Mouse (Mus musculus): ENCODE data around the gene Gm49776.
"Not testable (repeated sequence)": the region's sequence is repeated elsewhere in the genome, so short reads cannot be mapped to it uniquely, and the experiment has no call there.

Gm49776 gene

DNA sequence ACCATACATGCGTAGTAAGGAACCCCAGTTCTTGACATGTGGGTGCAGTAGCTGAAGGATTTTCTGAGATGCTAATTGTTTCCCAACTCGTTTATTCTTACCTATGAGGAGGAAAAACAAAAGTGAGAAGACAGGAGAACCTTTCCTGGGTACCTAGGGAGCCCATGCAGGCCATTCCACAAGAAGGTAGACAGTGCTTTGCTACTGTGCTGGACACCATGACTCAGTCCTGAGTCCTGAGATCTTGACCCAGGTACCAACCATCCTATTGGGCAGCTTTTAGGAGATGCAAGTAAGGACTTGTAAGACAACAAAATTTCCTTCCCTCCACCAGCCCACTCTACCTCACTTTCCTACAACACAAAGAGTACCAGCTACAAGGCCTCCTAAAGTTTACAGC lies at the start of gene Gm49776:
TSS of gene Gm49776 (minus strand) at position 101 of the 400 bp plus-strand sequence.
- DNase-seq: no peak

DNA sequence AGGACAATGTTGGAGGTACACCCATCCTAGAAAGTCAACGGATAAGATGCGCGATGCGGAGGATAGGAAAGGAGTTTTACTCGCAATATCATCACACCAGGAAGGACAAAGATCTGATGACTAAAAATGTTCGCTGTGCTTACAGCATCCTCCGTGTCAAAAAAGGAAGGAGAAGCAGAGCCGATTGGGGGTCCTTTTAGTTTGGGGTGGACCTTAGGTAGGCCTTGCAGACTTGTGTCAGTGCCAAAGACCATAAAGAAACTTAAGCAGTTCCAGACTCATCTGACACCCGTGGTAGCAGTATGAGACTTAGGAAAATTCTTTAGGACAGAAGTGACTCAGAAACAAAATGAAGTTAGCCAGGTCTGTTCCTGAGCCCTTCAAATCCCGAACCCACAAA lies 31.5 kb upstream of the Gm49776 start:
- not testable (repeated sequence) for DNase-seq

DNA sequence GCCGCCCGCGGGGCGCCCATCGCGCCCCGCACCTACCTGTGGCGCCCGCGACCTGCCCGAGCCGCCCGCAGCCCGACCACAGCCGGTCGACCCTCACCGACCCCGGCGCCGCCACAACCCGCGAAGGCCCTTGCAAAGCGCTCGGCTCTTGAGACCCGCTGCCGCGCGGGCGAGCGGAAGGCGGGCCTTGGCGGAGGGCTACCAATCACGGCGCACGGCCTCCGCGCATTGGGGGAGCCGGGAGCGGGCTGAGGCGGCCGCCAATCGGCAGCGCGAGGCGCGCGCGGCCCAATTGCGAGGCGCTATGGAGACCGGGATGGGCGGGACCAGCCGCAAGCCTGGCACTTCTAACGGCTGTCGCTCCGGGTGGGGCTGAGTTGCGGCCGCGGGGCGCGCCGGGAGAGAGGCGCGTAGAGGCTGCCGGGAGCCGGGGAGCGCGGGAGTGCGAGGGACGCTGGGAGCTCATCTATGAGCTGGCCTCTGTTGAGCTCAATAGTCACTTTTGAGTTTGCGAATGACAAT lies 31.0 kb upstream of the Gm49776 start, which contains the start of gene Dgcr8:
TSS of gene Dgcr8 (minus strand) at position 180 of the 522 bp plus-strand sequence.
- peak; percentile 97 to 99 for DNase-seq

DNA sequence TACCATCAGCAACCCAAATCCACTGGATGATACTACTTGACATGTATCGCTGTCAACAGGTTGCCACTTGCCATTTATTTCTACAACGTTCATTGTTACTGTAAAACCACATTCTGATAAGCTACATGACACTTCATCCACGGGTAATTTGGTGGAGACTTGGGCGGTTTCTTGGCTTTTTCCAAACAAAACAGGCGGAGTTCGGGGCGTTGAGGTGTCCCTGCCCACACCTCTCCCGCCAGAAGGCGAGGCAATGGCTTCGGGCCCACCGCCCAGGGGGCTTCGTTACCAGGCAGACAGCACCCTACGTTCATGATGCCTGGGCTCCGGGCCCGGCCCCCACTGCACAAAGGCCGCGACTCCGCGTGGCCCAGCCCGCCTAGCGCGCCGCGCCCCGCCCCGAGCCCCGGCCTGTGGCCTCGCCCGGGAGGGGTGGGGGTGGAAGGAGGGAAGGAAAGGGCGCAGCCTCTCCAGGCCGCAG lies 30.5 kb upstream of the Gm49776 start:
- peak; percentile 82 to 91 for DNase-seq

DNA sequence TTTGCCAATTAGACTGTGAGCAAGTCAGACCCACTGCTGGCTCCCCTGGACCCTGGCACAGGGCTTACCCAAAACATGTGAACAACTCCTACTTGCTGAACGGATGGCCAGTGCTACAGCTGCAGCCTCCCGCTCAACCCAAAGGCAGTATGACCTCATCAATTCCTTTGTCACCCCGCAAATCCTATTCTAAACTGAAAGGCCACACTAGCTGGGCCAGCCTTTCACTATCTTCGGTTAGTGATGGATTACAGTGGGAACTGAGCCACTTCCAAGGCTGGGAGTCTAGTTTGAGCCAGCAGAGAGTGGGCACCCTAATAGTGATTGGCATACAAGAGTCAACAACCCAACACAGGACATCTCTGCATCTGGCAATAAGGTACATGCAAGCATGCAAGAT lies 30.0 kb upstream of the Gm49776 start:
- DNase-seq: peak; percentile 10 to 34

DNA sequence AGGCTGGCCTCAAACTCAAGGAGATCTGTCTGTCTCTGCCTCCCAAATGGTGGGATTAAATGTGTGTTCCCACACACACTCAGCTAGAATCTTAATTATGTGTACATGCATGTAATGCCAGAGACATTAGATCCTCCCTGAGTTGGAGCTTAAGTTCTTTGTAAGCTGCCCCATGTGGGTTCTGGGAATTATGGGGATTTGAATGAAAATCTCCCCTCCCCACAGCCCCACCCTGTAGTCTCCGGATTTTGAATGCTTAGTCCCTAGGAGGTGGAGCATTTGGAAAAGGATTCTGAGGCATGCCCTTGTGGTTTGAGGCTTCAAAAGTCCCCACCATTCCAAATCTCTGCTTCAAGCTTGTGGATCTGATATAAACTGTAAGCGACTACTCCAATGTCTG lies 17.0 kb upstream of the Gm49776 start:
- no peak for DNase-seq

DNA sequence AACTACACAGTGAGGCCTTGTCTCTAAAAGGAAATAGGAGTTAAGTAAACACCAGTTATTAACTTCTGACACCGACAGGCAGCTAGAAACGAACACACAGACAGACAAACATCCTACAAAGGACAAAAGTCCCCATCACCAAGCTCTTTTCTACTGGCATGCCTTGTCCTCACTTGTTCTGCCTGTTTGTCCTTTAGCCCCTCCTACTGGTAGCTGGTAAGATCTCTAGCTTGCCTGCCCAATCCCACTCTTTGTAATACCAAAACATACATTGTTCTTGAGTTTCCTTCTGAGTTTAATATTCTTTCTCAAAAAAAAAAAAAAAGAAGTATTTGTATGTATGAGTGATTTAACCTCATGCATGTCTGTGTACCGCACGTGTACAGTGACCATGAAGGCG lies 10.1 kb upstream of the Gm49776 start:
- no peak for DNase-seq

DNA sequence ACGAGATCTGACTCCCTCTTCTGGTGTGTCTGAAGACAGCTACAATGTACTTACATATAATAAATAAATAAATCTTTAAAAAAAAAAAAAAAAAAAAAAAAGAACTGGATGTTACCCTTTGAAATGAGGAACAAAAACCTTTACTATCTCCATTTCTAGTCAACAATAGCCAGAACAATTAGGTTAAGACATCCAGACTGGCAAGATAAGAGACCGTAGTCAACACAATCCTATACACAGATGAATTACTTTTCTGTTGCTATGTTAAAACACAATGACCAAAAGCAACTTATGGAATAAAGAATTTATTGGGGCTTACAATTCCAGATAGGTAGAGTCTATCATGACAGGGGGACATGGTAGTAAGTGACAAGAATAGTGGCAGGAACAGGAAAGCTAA lies 6.9 kb upstream of the Gm49776 start:
- no peak for DNase-seq

DNA sequence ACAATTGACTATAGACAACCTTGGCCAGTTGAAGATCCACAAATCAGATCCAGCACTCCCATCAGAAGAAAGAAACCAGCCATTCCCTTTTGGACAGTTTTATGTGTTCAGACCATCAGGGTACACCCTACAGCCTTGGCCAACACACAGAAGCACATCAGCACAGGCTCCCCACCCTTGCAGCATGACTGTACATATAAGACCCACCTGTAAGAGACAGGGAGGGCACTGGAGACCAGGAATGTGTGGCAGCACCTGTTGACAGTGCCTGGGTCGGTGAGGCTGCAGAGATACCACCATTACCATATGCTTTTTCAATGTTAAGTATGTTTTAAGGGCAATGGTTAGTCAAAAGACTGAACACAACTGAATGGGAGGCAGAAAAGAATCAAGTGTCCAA lies 4.3 kb downstream of the Gm49776 start:
- DNase-seq: no peak

DNA sequence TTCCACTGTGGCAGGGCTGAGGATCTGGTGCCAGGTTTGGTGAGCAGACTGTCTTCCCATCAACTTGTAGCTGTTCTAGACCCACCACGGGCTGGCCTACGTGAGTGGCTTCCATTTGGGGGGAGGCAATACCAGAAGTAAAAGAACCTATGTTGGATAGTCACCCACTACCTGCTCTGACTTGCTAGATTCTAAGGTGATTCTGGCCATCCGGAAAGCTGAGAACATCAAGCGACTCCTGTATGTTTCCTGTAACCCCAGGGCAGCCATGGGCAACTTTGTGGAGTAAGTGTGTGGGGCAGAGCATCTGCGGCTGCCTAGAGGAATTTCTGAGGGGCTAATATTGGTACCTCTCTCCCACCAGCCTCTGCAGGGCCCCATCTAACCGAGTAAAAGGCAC lies 5.4 kb downstream of the Gm49776 start:
- no peak for DNase-seq

DNA sequence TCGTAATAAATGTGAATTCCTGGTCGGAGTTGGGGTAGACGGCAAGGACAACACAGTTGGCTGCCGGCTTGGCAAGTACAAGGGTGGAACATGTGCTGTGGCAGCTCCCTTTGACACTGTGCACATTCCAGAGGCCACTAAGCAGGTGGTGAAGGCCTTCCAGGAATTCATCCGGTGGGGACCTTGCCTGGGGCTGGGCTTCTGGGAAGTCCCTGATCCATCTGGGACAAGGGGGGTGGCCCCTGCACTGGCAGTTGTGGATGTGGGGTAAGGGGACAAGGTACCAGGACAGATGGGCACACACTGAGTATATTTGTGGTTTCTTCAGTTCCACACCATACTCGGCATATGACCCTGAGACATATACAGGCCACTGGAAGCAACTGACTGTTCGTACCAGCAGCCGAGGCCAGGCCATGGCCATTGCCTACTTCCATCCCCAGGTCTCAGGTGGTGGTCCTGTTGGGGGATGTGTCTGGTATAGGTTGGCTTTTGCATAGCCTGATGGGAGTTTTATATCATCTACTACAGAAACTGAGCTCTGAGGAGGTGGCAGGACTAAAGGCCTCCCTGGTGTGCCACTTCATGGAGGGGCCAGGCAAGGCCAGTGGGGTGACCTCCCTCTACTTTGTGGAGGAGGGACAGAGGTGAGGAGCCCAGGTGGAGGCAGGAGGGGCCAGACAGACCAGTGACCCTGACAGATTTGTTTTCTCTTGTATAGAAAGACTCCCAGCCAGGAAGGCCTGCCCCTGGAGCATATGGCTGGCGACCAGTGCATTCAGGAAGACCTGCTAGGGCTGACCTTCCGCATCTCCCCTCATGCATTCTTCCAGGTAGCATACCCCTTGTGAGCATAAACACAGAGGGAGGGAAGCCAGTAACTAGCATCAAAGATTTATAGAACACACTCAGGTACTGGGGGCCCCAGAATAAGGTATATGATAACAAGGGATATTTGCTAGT lies 7.0 kb downstream of the Gm49776 start:
- peak in 1 of 2 experiments; percentile 32 for DNase-seq

DNA sequence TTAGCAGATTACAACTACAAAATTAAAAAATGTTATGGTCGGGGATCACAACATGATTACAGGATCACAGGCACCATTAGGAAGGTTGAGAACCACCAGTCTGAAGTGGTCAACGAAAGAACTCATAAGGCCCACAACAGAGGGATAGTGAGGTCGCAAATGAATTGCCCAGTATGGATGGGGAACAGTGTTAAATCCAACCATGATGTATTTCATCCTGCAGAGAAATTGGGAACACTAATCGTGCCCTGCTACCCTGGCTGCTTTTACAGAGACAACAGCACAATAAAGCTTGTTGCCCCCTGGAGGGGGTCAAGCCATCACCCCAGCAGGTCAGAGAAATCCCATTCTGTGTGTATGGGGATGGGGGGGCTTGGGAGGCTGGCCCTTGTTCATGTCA lies 7.9 kb downstream of the Gm49776 start:
- no peak for DNase-seq

DNA sequence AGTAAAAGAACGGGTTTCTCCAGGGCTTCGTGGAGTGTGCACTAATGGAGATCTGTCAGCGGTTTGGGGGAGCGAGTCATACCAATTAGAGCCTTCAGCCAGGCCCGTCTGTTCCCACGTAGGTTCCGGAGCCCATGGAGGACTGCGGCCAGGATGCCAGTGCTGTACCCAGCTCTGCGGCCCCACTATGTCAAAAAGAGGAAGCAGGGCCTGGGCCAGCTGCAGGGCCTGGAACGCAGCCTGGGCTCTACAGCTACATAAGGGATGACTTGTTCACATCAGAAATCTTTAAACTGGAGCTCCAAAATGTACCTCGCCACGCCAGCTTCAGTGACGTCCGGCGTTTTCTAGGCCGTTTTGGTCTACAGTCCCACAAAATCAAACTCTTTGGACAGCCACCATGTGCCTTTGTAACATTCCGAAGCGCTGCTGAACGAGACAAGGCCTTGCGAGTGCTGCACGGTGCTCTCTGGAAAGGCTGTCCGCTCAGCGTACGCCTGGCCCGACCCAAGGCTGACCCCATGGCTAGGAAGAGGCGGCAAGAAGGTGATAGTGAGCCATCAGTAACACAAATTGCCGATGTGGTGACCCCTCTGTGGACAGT lies 8.7 kb downstream of the Gm49776 start:
- peak; percentile 48 to 65 for DNase-seq

DNA sequence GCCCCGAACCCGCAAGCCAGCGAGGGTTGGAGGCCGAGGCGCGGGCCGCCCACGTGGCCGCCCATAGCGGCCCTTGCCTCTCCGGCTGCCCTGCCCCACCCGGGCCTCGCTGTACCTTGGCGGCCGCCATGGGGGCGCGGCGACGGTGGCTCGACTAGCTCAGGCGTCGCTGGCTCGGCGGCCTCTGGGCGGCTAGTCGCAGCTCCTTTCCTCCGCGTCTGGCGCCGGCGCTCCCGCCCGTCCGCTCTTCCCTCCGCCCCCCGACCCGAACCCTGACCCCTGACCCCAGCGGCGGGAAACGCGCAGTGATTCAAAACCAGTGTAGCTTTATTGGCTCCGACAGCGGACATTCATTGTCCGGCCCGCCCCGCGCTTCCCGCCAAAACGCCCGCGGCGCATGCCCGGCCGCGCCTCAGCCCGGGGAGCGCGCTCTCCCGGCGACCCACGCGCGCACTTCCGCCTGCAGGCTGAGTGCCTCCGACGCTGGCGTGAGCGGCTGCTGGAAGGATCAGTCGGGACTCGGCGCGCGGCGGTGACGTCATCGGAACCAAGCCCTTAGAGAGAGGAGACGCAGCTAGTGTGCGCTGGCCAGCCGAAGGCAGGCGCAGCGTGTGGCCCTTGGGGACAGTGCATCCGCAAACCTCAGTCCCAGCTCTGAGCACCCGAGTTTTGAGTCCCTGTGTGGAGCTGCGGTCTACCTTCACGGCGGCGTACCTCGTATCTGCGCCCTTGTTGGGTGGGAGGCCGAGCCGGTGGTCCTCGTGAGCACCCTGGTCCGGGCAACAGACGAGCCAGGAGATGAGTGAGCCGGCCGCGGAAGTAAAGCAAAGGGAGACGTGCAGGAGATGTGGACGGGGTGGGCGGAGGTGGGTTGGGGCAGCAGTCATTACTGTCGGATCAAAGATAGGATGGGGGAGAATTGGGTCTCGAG lies 9.4 kb downstream of the Gm49776 start, which contains the start of the genes Trmt2a and Ranbp1:
TSS of gene Trmt2a (plus strand) at position 247 of the 931 bp plus-strand sequence.
TSS of gene Ranbp1 (minus strand) at position 300 of the 931 bp plus-strand sequence.
- DNase-seq: peak; percentile 99 to 100

DNA sequence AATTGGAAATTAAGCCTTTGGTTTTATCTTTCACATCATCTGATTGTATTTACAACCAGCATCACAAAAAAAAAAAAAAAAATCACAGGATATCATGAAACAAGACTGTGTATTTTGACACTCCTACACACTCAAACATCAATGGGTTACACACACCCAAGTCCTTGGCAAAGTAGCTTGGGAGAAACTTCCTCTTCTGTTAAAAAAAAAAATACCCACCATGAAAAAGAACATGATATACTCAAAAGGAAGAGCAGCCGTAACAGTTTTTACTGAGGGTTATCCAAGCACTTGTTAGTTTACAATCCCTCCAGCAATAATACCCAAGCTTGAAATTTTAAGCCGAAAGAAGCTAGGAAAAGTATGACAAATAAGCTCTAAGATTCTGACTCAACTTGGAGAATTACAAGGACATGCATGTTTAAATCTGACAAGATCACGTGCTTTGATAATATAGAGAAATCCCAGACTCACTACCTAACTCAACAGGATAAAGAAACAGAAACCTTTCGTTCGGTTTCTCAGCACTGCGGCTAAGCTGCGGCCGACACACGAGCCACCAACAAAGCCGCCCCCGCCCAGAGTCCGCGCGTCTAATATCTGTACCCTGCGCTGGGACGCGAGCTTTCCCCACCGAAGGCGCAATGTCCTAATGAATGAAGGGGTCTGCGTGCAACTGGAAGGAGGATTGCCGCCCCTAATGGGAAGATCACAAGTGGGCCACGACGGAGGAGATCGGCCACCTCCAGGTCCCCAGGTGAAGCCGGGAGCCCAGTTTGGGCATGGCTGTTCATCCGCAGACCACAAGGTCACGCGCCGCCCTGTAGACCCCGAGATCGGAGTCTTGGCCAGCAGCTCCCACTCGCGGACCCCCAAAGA lies 10.4 kb downstream of the Gm49776 start:
- DNase-seq: peak in 1 of 2 experiments; percentile 60

DNA sequence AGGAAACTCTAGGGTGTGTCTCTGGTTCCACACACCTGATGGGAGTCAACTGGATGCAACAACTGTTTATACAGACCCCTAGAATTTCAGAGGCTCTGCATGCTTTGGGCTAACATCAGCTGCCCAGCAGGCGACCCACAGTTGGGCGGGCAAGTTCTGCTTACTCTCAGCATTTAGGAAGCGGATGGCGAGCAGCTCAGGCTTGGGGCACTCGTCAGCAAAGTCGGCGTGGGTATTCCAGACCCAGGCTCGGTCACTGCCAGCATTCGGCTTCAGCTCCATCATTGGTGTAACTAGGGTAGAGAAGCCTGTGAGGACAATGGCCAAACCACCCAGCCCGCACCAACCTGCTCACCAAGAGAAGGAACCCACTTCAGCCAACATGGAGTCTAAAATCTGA lies 16.5 kb downstream of the Gm49776 start:
- DNase-seq: no peak

DNA sequence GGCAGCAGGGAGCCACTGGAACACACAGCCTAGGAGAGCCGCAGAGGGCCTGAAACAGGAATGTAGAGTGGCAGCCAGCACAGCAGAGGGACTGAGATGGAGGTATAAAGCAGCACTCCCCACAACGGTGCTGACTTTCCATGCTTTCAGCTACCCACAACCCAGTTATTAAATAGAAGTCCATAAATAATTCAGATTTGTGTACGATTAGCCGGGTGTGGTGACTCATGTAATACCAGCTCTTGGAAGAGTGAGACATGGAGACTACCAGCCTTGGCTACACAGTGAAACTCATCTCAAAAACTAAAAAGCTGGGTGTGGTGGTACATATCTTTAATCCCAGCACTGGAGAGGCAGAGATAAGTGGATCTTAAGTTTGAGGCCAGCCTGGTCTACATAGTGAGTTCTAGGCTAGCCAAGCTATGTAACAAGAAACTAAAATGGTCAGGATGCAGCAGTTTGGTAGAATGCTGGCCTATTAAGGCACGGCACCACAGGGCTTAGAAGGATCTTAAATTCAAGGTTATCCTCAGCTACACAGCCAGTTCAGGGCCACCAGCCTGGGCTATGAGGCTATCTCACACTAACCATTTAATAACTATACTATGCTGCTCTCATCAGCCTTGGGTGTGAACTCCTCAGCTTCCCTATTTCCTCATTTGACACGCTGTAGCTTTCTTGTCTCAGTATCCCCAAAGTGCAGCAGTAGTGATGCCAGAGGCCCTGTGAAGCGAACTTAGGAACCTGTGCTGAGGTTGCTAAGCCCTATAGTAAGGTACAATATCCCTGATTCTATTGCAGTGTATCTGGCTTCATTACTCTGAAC lies 21.2 kb downstream of the Gm49776 start:
- DNase-seq: no peak

DNA sequence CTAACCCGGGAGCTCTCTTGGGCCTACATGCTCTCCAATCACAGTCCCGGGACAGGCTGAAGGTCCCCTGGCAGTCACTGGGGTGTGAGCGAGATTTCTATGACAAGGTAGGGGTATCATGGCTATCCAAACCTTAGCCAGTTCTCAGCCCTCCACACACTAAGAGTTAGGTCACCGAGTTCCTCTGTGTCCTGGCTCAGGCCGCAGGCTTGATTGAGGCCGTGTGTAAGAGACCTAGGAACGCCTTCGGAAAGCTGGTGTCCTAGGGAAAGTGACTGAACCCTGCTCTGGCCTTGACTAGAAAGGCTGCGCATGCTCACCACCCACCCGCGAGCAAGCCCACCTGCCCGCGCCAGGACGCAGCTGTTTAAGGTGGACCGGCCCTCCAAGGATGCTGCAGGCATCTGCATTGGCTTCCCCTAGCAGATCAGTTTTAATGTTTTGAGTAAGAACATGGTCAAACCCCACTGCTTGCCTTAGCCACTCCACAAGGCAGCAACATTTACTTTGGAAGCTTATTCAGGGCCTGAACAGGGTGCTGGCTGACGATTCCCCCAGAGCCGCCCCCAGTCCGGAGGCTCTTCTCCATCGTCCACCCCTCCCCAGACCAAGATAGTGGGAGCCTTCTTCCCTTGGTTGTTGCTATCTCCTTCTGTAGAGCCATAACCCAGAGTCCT lies 22.6 kb downstream of the Gm49776 start:
- DNase-seq: peak; percentile 77 to 86

DNA sequence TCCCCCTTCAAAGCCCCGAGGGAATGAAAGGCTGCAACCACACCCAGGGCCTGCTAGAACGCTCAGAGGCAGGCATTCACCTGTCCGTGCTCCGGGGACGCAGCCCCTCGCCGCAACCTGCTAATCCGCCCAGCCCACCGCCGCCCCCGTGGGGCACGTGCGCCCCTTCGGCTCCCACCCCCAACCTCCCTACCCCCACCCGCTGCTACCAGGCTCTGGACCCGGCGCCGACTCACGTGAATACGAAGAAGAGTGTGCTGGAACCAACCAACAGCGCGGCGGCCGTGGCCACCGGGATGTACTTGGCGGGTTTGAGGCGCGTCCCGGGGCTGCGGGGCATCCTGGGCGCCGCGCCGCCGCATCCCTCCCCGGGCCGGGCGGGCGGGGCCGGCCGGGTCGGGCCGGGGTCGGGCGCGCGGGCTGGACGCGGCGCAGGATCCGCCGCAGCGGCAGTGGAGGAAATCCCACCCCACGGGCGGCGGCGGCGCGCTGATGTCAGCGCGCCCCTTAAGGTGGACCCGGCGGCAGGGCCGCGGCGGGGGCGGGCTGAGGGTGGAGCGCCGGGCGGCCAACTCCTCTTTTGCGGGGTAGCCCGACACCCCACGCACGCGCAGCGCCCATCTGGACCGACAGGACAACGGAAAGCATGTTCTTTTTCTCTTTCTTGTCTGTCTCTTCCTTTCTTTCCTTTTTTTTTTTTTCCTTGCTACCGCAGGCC lies 23.3 kb downstream of the Gm49776 start, which contains the start of gene Zdhhc8:
TSS of gene Zdhhc8 (minus strand) at position 466 of the 718 bp plus-strand sequence.
- peak; percentile 84 to 89 for DNase-seq
